Mouse (Mus musculus): Measurements from ENCODE around the gene Arhgap9.

Gene Arhgap9

GRCm38 (mm10) chr10:127321621-127322020 lies at the start of gene Arhgap9:
Gene Arhgap9, plus strand, starts transcription at chr10:127321964.
- DNase-seq, result no peak

DNA sequence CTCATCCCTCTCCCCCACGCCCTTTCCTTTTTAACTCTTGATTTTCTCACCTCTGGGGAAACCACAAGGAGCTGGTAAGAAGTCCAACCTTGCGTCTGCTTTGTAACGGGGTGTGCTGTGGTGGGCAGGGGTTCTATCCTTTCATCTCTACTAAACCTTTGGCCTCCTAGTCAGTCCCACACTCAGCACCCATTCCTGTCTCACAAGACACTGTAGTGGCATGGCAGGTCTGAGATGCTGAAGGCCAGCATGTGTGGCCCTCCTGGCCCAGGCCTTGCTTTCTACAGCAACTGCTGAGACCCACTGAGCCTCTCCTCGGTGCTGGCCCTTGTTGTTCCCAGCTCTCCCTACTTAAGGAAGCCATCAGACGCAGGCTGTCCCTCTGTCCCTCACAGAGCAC lies 49.4 kb upstream of the Arhgap9 start:
- no peak for DNase-seq

GRCm38 (mm10) chr10:127274261-127275022 lies 47.3 kb upstream of the Arhgap9 start:
- DNase-seq, result no peak

DNA sequence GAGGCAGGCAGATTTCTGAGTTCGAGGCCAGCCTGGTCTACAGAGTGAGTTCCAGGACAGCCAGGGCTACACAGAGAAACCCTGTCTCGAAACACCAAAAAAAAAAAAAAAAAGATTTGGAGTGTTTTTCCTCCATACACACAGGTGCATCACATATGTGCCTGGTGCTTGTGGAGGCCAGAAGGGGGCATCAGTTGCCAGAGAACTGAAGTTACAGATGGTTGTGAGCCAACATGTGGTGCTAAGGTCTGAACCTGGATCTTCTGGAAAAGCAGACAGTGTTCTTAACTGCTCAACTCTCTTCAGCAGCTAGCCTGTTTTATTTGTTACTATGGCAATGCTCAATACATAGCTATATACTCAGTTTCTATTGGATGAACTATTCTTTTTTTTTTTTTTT lies 42.0 kb upstream of the Arhgap9 start:
- no peak for DNase-seq

DNA sequence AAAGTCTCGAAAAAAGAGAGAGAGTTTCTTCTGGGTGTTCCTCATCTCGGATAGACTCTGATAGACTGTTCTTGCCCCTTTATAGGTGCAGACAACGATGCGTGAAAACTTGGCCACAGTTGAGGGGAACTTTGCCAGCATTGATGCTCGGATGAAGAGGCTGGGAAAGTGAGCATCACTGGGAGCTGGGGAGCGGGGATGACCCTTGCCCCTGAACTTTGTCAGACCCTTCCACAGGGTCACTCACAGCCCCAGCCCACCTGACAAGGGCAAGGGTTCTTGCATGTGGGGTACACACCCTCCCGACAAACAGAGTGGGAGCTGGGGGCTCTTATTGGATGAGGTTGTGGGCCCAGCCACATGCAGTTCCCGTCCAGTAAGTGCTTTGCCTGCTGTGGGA lies 40.4 kb upstream of the Arhgap9 start:
- DNase-seq, result peak; percentile 54 to 55

DNA sequence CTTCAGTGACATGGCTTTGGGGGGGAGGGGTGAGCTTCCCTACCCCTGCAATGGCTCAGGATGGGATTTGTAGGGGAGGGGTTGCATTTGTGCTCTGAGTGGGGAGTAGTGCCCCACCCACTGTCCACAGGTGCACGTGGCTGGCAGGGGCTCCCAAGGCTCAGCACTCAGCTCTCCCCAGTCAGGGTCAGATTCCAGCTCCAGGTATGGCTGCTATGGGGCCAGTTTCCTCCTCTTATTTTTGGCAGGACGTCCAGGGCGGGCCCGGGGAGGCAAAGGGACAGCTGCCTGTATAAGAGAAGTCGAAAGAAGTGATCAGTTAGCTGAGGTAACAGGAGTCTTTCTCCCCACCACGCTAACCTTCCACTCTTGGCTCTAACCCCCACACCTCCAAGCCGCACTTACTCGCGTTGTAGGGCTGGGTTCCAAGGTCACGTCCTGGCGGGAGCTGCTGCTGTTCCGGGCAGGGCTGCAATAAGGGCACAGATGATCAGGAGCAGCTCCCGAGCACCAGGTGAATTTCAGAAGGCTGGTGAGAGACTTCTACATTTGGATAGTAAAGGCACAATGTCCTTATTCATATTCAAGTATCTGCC lies 39.0 kb upstream of the Arhgap9 start:
- DNase-seq, result peak; percentile 25 to 33

- peak; percentile 36 to 42 for DNase-seq
These were observed 37.6 kb upstream of the Arhgap9 start for GRCm38 (mm10) chr10:127284105-127284622.

DNA sequence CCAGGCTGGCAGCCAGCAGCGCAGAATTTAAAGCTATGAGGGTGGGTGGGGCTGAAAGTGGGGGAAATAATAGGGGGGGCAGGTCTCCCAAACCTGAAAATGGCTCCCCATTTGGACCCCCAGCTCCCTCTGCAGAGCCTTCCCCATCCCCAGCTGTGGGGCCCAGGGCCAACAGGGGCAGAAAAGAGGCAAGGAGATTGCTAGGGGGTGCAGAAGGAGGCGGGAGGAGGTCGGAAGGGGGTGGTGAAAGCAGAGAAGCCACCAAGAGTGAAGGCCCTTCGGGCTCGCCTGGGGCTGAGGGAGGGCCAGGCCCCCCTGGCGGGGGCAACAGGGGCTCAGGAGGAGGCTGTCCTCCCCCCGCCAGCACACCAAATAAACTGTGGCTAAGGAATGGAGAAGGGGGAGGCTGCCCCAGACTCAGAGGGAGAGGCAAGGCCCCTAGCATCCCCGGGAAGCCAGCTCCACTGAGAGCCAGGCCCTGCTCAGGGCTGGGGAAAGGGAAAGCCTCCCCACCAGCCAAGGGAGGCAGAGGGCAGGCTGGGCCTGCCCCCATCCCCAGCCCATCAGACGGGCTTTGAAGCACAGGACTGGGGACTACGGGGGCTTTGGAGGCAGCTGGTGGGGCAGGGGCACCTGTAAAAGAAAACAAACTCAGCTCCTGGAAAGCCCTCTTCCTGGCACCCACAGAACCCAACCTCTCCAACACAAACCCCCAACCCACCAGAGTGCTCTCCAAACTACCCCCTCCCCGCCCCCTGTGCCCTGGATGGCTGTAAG lies 36.9 kb upstream of the Arhgap9 start:
- peak; percentile 31 to 32 for DNase-seq

- peak; percentile 30 to 31 for DNase-seq
These were observed 36.1 kb upstream of the Arhgap9 start for GRCm38 (mm10) chr10:127285644-127286043.

DNA sequence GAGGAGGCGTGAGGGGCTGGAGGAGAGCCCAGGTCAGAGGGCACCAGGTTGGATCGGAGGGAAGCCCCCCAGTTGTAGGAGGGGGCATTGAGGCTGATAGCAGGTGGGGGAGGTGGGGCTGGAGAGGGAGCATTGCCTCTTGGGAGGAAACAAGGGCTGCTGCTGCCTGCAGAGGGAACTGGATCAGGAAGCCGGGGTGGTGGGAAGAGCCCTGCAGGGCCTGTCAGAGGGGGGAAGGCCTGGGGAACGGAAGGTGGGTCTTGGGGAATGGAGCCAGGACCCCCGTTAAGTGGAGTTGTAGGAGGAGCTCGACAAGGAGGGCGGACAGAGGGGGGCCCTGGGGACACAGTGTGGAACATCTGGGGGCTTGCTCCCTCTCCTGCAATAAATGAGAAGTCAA lies 35.6 kb upstream of the Arhgap9 start:
- peak; percentile 54 to 57 for DNase-seq

GRCm38 (mm10) chr10:127286730-127287129 lies 35.0 kb upstream of the Arhgap9 start:
- DNase-seq, result peak; percentile 65 to 71

GRCm38 (mm10) chr10:127287271-127287935 lies 34.4 kb upstream of the Arhgap9 start:
- DNase-seq, result peak; percentile 26 to 44

GRCm38 (mm10) chr10:127287936-127288293 lies 33.8 kb upstream of the Arhgap9 start:
- DNase-seq, result peak in 1 of 2 experiments; percentile 44

DNA sequence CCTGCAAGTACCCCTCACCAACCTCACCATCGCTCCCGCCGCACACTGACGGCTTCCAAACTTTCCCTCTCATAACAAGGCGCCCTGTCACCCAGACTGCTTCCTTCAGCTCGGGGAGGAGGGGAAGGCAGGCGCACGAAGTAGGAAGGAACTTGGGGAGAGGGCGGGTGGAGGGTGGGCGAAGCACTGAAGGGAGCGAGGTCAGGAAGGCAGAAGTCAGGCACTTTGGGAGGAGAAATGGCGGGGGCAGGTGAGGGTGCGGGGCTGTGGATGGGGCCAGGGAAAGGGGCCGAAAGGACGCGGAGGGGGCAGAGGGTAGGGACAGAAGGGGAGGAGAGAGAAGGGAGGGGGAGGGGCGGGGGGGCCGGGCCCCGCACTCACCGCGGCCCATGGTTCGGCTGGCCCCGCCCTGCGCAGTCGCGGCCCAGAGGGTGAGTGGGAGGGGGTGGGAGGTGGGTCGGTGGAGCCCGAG lies 33.4 kb upstream of the Arhgap9 start:
- DNase-seq, result peak in 1 of 2 experiments; percentile 76

DNA sequence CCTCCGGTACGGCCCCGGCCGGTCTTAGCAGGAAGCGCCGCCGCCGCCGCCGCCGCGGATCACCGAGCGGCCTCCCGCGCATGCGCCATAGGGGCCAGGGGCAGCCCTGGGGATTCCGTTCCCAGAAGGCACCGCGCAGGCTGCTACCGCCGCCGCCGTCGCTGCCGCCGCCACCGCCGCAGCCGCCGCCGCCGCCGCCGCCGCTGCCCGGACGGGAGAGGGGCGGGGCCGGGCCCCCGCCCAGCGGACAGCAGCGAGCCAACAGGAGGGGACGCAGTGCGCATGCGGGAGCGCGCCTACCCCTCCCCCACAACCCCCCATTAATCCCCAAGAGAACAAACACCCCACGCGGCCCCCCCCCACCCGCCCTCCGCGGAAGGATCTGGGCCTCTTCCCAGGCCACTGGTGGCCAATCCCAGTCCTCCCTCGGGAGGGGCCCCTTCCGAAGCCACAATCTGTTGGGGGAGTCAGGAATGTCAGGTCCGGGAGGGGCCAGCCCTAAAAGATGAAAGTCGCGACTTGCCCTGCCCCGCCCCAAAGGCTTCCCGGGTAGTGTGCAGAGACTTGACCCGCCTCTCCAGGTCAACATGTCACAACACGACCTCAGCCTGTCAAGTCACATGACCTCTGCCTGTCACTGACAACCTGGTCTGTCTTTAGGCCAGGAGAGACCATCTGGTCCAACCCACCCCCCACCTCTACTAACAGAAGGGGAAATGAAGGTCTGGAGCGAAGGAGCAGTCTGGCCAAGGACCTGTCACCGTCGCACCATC lies 32.8 kb upstream of the Arhgap9 start, which contains the start of gene Mbd6:
Gene Mbd6, minus strand, starts transcription at position 219 of the 773 bp plus-strand sequence.
- peak; percentile 95 to 96 for DNase-seq

- peak; percentile 97 for DNase-seq
These were observed 32.1 kb upstream of the Arhgap9 start for GRCm38 (mm10) chr10:127289573-127290191.

DNA sequence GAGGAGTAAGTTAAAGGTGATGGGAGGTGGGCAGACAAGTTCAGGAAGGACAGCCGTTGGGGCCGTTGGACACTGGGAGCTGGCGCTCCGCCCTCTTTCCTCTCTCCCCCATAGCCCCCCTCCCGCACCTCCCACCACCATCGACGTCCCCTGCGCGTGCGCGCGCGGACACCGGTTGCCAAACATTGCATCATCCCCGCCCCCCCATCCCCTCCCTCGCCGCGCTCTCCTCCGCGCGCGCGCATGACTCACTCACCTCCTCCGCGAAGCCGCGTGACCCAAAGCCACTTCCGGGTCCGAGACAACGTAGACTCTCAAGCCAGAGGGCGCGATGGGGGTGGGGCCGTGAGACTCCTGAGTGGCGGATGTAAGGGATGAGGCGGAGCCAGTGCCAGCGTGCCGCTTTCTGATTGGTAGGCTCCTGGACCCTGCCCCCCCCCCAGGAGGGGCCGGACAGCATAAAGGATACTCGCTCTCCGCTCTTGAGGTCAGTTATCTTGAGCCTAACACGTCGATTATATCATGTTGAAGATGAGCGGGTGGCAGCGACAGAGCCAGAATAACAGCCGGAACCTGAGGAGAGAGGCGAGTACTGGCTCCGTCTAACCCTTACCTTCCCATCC lies 31.3 kb upstream of the Arhgap9 start:
- peak; percentile 100 for DNase-seq

- peak in 1 of 2 experiments; percentile 63 for DNase-seq
These were observed 30.6 kb upstream of the Arhgap9 start for GRCm38 (mm10) chr10:127290930-127291880.

GRCm38 (mm10) chr10:127291881-127292638 lies 29.7 kb upstream of the Arhgap9 start:
- DNase-seq, result no peak
